Mouse (Mus musculus) kidney, postnatal 0 days (tissue): ENCODE measurements around the gene Kif22. TPM values are rescaled to one million over a fixed set of nuclear protein-coding genes. Genes with fewer than 3 reads are reported as not detected.

Source experiments
- ATAC-seq: fragments of 200-750 bp; cut with Nextera tagmentation; replicated peaks from 2 replicates; pipeline ENCODE4 v1.8.0; 2017; ENCODE audit warnings: low read depth, moderate number of reproducible peaks, moderate TSS enrichment, moderate library complexity; ENCODE audit not compliant: low FRiP score
- DNase-seq: peaks from one replicate; pipeline ENCODE4 v3.0.0-alpha.2; 2016; ENCODE audit warnings: low spot score
- H3K27ac ChIP-seq: fragments of 300-500 bp; sonication (generic); 2 replicates; pipeline ENCODE4 v1.5.1; 2014; ENCODE audit warnings: mild to moderate bottlenecking
- H3K27me3 ChIP-seq: fragments of 300-500 bp; sonication (generic); 2 replicates; pipeline ENCODE4 v1.6.1; 2014; ENCODE audit warnings: low read length, mixed read lengths; ENCODE audit not compliant: insufficient read depth
- H3K36me3 ChIP-seq: fragments of 300-500 bp; sonication (generic); 2 replicates; pipeline ENCODE4 v1.6.1; 2014; ENCODE audit warnings: low read length, mixed read lengths; ENCODE audit not compliant: insufficient read depth
- H3K4me1 ChIP-seq: fragments of 300-500 bp; sonication (generic); replicated peaks from 2 replicates; pipeline ENCODE4 v1.6.1; 2014; ENCODE audit warnings: antibody characterized with exemption, low read length, mixed read lengths; ENCODE audit not compliant: insufficient read depth
- H3K4me2 ChIP-seq: fragments of 300-500 bp; sonication (generic); 2 replicates; pipeline ENCODE4 v1.6.1; 2014; ENCODE audit warnings: mild to moderate bottlenecking, low read length, moderate library complexity, mixed read lengths
- H3K4me3 ChIP-seq: fragments of 300-500 bp; sonication (generic); replicated peaks from 2 replicates; pipeline ENCODE4 v1.5.1; 2014; ENCODE audit warnings: low read depth, low read length
- H3K9ac ChIP-seq: fragments of 300-500 bp; sonication (generic); 2 replicates; pipeline ENCODE4 v1.6.1; 2014; ENCODE audit warnings: low read depth, low read length
- H3K9me3 ChIP-seq: fragments of 300-500 bp; sonication (generic); replicated peaks from 2 replicates; pipeline ENCODE4 v1.6.1; 2016; ENCODE audit warnings: low read length, inconsistent platforms, mixed read lengths
- CTCF ChIP-seq: IDR thresholded peaks from 2 replicates; pipeline ENCODE4 v1.5.1; 2016; ENCODE audit warnings: antibody characterized with exemption, low read depth, mild to moderate bottlenecking, moderate library complexity
- WGBS: fragments of 180-500 bp; shearing (Covaris S2); extraction: QIAGEN DNeasy Blood & Tissue Kit; methylation state at CpG from one replicate; pipeline ENCODE4 v1.1.7; 2014; 5-methylcytosine and 5-hydroxymethylcytosine counted together
- polyA plus RNA-seq: library from polyadenylated mRNA; unstranded; fragments of >200 nt; fragmentation: Nextera tagmentation; extraction: Ambion mirVana; gene quantifications from 2 replicates; pipeline ENCODE4 v1.2.1, GENCODE M21; 2015

Kif22 gene
- polyA plus RNA-seq, 1 experiment from 2014 or later: 51.7 TPM

DNA sequence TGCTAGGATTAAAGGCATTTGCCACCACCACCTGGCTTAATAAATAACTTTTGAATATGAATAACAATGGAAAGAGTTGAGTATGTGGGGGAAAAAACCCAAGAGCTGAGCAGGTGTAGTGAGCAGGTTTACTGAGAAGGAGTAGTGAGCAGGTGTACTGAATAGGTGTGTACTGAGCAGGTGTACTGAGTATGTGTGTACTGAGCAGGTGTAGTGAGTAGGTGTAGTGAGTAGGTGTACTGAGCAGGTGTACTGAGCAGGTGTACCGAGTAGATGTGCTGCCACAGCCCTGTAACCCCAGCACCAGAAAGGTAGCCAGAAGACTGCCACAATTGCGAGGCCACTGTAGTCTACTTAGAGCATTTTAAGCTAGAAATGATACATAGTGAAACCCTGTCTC is 42.5 kb upstream of the Kif22 start:
- no peaks in the 10 kb centered on the region for H3K27me3 ChIP-seq
- no peak overlapping the region for H3K27ac ChIP-seq
- no peaks in the 10 kb centered on the region for H3K9me3 ChIP-seq
- H3K4me1 ChIP-seq: 0 out of 2 replicates have a peak, but pooled peaks cover 6% of the 10 kb centered on the region
- no peak overlapping the region for H3K9ac ChIP-seq
- WGBS: 90% methylated on average over 2 of the region's 2 CpGs
- H3K36me3 ChIP-seq: no peaks in the 10 kb centered on the region
- no peak for TF ChIP-seq CTCF
- DNase-seq (no peak), ATAC-seq (no peak)
- no peak overlapping the region for H3K4me3 ChIP-seq
- H3K4me2 ChIP-seq: no peak overlapping the region

GRCm38 (mm10) chr7:127083689-127084088 is 41.4 kb upstream of the Kif22 start:
- Histone ChIP-seq H3K4me1 (0 out of 2 replicates have a peak, but pooled peaks cover 6% of the 10 kb centered on the region), H3K36me3 (no peaks in the 10 kb centered on the region), H3K27me3 (no peaks in the 10 kb centered on the region), H3K4me3 (no peak overlapping the region), H3K9ac (no peak overlapping the region), H3K9me3 (no peaks in the 10 kb centered on the region), H3K27ac (no peak overlapping the region), H3K4me2 (no peak overlapping the region)
- 73% methylated on average over 4 of the region's 4 CpGs for WGBS
- ATAC-seq (no peak), DNase-seq (no peak)
- TF ChIP-seq CTCF: no peak

DNA sequence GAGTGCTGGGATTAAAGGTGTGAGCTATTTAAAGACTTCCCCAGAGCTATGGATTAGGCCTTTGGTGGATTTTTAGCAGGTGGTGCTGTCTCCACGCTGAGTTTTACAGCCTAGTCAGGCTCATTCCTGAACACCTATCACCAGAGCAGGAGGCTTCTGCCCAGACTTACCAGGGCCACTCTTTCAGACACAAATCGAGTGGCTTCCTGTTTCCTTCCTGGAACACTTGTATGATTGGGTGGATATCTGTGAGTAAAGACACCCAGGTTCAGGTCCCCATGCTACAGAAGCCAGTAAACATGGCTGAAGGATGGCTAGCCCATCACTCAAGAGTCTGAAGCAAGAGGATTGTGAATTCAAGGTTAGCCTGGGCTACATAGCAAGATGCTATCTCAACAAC is 40.7 kb upstream of the Kif22 start:
- Histone ChIP-seq H3K9me3 (no peaks in the 10 kb centered on the region), H3K4me2 (no peak overlapping the region), H3K27me3 (no peaks in the 10 kb centered on the region), H3K9ac (no peak overlapping the region), H3K4me1 (0 out of 2 replicates have a peak, but pooled peaks cover 6% of the 10 kb centered on the region), H3K4me3 (no peak overlapping the region), H3K27ac (no peak overlapping the region), H3K36me3 (no peaks in the 10 kb centered on the region)
- WGBS: 36% methylated on average over 2 of the region's 2 CpGs
- no peak for ATAC-seq
- no peak for DNase-seq
- TF ChIP-seq CTCF: no peak

DNA sequence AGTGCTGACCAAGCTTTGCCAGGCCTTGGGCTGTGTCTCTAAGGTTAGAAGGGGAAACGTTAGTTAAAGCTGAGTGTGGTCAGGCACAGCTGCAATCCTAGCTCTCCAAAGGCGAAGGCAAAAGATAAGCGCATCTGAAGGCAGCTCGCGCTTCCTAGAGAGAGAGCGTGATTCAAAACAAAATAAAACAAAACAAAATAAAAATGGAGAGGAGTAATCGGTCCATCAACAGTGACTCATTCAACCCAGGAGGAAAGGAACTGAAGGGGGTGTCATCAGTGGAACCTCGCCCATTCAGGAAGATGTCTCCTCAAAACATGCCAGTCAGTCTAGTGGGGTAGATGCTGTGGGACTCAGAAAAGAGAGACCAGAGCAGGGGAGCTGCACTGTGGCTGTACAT is 40.0 kb upstream of the Kif22 start:
- Histone ChIP-seq H3K4me2 (no peak overlapping the region), H3K4me1 (0 out of 2 replicates have a peak, but pooled peaks cover 6% of the 10 kb centered on the region), H3K27ac (no peak overlapping the region), H3K4me3 (no peak overlapping the region), H3K27me3 (no peaks in the 10 kb centered on the region), H3K36me3 (no peaks in the 10 kb centered on the region), H3K9me3 (no peaks in the 10 kb centered on the region), H3K9ac (no peak overlapping the region)
- DNase-seq: no peak
- no peak for TF ChIP-seq CTCF
- WGBS: 77% methylated on average over 8 of the region's 8 CpGs
- ATAC-seq: no peak

DNA sequence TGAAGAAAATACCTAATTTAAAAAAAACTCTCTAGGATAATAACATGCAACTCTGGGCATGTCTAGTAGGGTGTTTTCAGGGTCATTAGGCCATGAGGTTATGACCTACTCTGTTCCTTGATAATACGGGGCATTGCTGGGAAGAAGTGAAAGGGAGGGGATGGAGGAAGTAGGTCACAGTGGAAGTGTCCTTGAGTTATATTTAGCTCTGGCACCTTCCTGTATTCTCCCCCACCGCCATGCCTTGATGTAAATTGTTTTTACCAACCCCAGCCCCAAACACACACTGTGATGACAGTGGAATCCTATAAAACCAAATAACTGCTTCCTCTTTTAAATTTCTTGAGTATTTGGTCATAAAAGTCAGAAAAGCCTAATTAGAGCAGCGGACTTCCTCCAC is 37.8 kb upstream of the Kif22 start:
- H3K9ac ChIP-seq: no peak overlapping the region
- 57% methylated on average over 3 of the region's 3 CpGs for WGBS
- no peaks in the 10 kb centered on the region for H3K9me3 ChIP-seq
- no peaks in the 10 kb centered on the region for H3K27me3 ChIP-seq
- H3K4me2 ChIP-seq: no peak overlapping the region
- DNase-seq (no peak), ATAC-seq (no peak)
- no peaks in the 10 kb centered on the region for H3K36me3 ChIP-seq
- H3K27ac ChIP-seq: 0 out of 2 replicates have a peak overlapping the region, but pooled peaks have one; percentile 37
- H3K4me1 ChIP-seq: 0 out of 2 replicates have a peak, but pooled peaks cover 6% of the 10 kb centered on the region
- no peak overlapping the region for H3K4me3 ChIP-seq
- TF ChIP-seq CTCF: no peak

GRCm38 (mm10) chr7:127077692-127078091 is 35.4 kb upstream of the Kif22 start:
- no peak for ATAC-seq
- Histone ChIP-seq H3K4me1 (0 out of 2 replicates have a peak, but pooled peaks cover 6% of the 10 kb centered on the region), H3K27ac (no peak overlapping the region), H3K27me3 (no peaks in the 10 kb centered on the region), H3K36me3 (no peaks in the 10 kb centered on the region), H3K4me2 (no peak overlapping the region), H3K9ac (no peak overlapping the region), H3K9me3 (no peaks in the 10 kb centered on the region), H3K4me3 (no peak overlapping the region)
- 79% methylated on average over 3 of the region's 3 CpGs for WGBS
- peak; percentile 34; the same call in 1 of the 2 replicates for TF ChIP-seq CTCF
- DNase-seq: no peak

DNA sequence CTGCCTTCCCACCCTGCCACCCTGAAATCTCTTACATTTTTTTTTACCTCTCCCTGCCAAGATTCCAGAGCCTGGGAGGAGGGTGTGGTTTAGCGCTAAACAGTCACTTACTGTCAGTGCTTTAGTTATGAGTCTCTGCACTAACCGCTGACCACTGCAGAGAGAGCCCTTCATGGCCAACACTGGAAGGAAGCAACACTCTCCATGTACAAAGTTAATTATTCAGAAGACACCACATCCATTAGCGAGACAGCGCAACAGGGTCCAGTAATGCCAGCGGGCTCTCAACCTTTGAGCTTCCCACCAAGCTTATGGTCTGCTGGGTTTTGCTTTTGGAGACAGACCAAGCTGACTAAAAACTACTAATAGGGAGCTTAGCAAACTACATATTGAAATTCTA is 33.9 kb upstream of the Kif22 start:
- H3K27me3 ChIP-seq: no peaks in the 10 kb centered on the region
- DNase-seq: peak; percentile 25
- H3K9ac ChIP-seq: no peak overlapping the region
- WGBS: 73% methylated on average over 5 of the region's 5 CpGs
- 0 out of 2 replicates have a peak, but pooled peaks cover 11% of the 10 kb centered on the region for H3K4me1 ChIP-seq
- no peaks in the 10 kb centered on the region for H3K9me3 ChIP-seq
- no peak for TF ChIP-seq CTCF
- peak; percentile 84 for ATAC-seq
- H3K36me3 ChIP-seq: no peaks in the 10 kb centered on the region
- no peak overlapping the region for H3K27ac ChIP-seq
- no peak overlapping the region for H3K4me3 ChIP-seq
- no peak overlapping the region for H3K4me2 ChIP-seq
